In genomic region chr1:137838357-137838756, GRCm38 (mm10) we compare ENCODE assay signal across 24 mouse cellular contexts.
DNase-seq lines count a peak whose midpoint lies in the region; ATAC-seq lines count a peak whose summit lies in the region.
"Had no signal": no experiment of that assay in that cellular context is flagged by ENCODE, and none has a peak within 500 bp of the region (broad histone marks: within the 10 kb centered on the region; RNA-seq: fewer than 3 reads in every experiment).

No protein-coding gene starts in this region.

- H3K27me3 ChIP-seq in forebrain, embryonic 11.5 days (ENCODE audit: control insufficient read depth, insufficient read depth, low read length) = no peaks in the 10 kb centered on the region
- no peaks in the 10 kb centered on the region for H3K27me3 ChIP-seq in forebrain, embryonic 10.5 days (ENCODE audit: poor library complexity, severe bottlenecking)
- no peaks in the 10 kb centered on the region for H3K27me3 ChIP-seq in midbrain, embryonic 12.5 days
- H3K27me3 ChIP-seq in midbrain, embryonic 13.5 days = no peaks in the 10 kb centered on the region
- no peaks in the 10 kb centered on the region for H3K27me3 ChIP-seq in forebrain, embryonic 12.5 days
- no peaks in the 10 kb centered on the region for H3K27me3 ChIP-seq in neural tube, embryonic 13.5 days
- H3K27me3 ChIP-seq: embryonic facial prominence, embryonic 12.5 days; heart, embryonic 15.5 days; hindbrain, embryonic 13.5 days; limb, embryonic 15.5 days; lung, embryonic 15.5 days had no signal

- H3K4me1 ChIP-seq in forebrain, embryonic 11.5 days (replicated peaks; ENCODE audit: control insufficient read depth, insufficient read depth, low read length) = no peaks in the 10 kb centered on the region; the same call in 1 of the 2 replicates
- peaks cover 16% of the 10 kb centered on the region for H3K4me1 ChIP-seq in forebrain, embryonic 10.5 days
- peaks cover 7% of the 10 kb centered on the region; the same call in 1 of the 2 replicates for H3K4me1 ChIP-seq in midbrain, embryonic 12.5 days
- H3K4me1 ChIP-seq in midbrain, embryonic 13.5 days (replicated peaks) = peaks cover 9% of the 10 kb centered on the region; the same call in 1 of the 2 replicates
- peaks cover 12% of the 10 kb centered on the region for H3K4me1 ChIP-seq in forebrain, embryonic 12.5 days
- peaks cover 11% of the 10 kb centered on the region for H3K4me1 ChIP-seq in neural tube, embryonic 13.5 days (replicated peaks)
- H3K4me1 ChIP-seq: embryonic facial prominence, embryonic 12.5 days; lung, embryonic 15.5 days had no signal

- DNase-seq in forebrain, embryonic 11.5 days (ENCODE audit: low spot score) = no peak
- no peak for DNase-seq in forebrain, embryonic 10.5 days (ENCODE audit: extremely low spot score, low spot score)
- no peak for DNase-seq in right cerebral cortex, postnatal 25 days
- no peak for DNase-seq in urinary bladder, postnatal 14 days (ENCODE audit: low spot score)
- DNase-seq: cerebellum, adult 11-12 months; cerebellum, postnatal 10 days; gastrocnemius, adult 2 months; heart, postnatal 36 days; kidney, adult 8-10 months; kidney, postnatal 4 days; left cerebral cortex, postnatal 4 days; lung, postnatal 4 days had no signal

- no peak overlapping the region for H3K4me3 ChIP-seq in forebrain, embryonic 11.5 days (ENCODE audit: low read depth, low read length)
- no peak overlapping the region for H3K4me3 ChIP-seq in forebrain, embryonic 10.5 days
- no peak overlapping the region for H3K4me3 ChIP-seq in midbrain, embryonic 12.5 days
- H3K4me3 ChIP-seq in midbrain, embryonic 13.5 days (replicated peaks) = no peak overlapping the region
- no peak overlapping the region for H3K4me3 ChIP-seq in forebrain, embryonic 12.5 days (replicated peaks)
- no peak overlapping the region for H3K4me3 ChIP-seq in neural tube, embryonic 13.5 days
- H3K4me3 ChIP-seq: embryonic facial prominence, embryonic 12.5 days; gastrocnemius, adult 2 months; heart, embryonic 15.5 days; hindbrain, embryonic 13.5 days; left cerebral cortex, adult 2 months; limb, embryonic 15.5 days; lung, embryonic 15.5 days had no signal

- no peak overlapping the region for H3K9ac ChIP-seq in forebrain, embryonic 11.5 days (ENCODE audit: low read length)
- H3K9ac ChIP-seq in midbrain, embryonic 12.5 days (replicated peaks) = no peak overlapping the region
- no peak overlapping the region for H3K9ac ChIP-seq in midbrain, embryonic 13.5 days (replicated peaks)
- no peak overlapping the region for H3K9ac ChIP-seq in forebrain, embryonic 12.5 days
- no peak overlapping the region for H3K9ac ChIP-seq in neural tube, embryonic 13.5 days
- H3K9ac ChIP-seq: embryonic facial prominence, embryonic 12.5 days; heart, embryonic 15.5 days; hindbrain, embryonic 13.5 days; limb, embryonic 15.5 days; liver, embryonic 14.5 days; lung, embryonic 15.5 days had no signal

- 23% methylated on average over 8 of the region's 8 CpGs for WGBS in forebrain, embryonic 11.5 days
- 45% methylated on average over 8 of the region's 8 CpGs for WGBS in forebrain, embryonic 10.5 days
- 50% methylated on average over 8 of the region's 8 CpGs for WGBS in midbrain, embryonic 12.5 days
- 36% methylated on average over 8 of the region's 8 CpGs for WGBS in midbrain, embryonic 13.5 days
- 16% methylated on average over 8 of the region's 8 CpGs for WGBS in forebrain, embryonic 12.5 days
- WGBS in neural tube, embryonic 13.5 days = 19% methylated on average over 8 of the region's 8 CpGs

- H3K36me3 ChIP-seq in forebrain, embryonic 11.5 days (ENCODE audit: control insufficient read depth, insufficient read depth, low read length) = no peaks in the 10 kb centered on the region
- H3K36me3 ChIP-seq in forebrain, embryonic 10.5 days (replicated peaks) = no peaks in the 10 kb centered on the region
- H3K36me3 ChIP-seq in midbrain, embryonic 12.5 days = no peaks in the 10 kb centered on the region
- H3K36me3 ChIP-seq in midbrain, embryonic 13.5 days = no peaks in the 10 kb centered on the region
- H3K36me3 ChIP-seq in forebrain, embryonic 12.5 days (replicated peaks) = no peaks in the 10 kb centered on the region
- H3K36me3 ChIP-seq in neural tube, embryonic 13.5 days = no peaks in the 10 kb centered on the region
- H3K36me3 ChIP-seq: embryonic facial prominence, embryonic 12.5 days; heart, embryonic 15.5 days; hindbrain, embryonic 13.5 days; limb, embryonic 15.5 days; lung, embryonic 15.5 days had no signal

- ATAC-seq in forebrain, embryonic 11.5 days (replicated peaks; ENCODE audit: low FRiP score) = peak; percentile 76
- peak; percentile 38; the same call in 1 of the 2 replicates for ATAC-seq in midbrain, embryonic 12.5 days (ENCODE audit: low FRiP score, low read depth)
- no peak for ATAC-seq in midbrain, embryonic 13.5 days
- ATAC-seq in forebrain, embryonic 12.5 days (ENCODE audit: low FRiP score) = peak; percentile 80
- ATAC-seq in neural tube, embryonic 13.5 days (ENCODE audit: low read depth) = no peak
- ATAC-seq: inflammation-experienced regulatory T-cells, adult 6 months had no signal

- no peak overlapping the region for H3K4me2 ChIP-seq in forebrain, embryonic 11.5 days (ENCODE audit: low read depth, low read length, severe bottlenecking)
- no peak overlapping the region for H3K4me2 ChIP-seq in midbrain, embryonic 12.5 days (replicated peaks)
- H3K4me2 ChIP-seq in midbrain, embryonic 13.5 days (replicated peaks) = no peak overlapping the region
- H3K4me2 ChIP-seq in forebrain, embryonic 12.5 days = no peak overlapping the region
- H3K4me2 ChIP-seq in neural tube, embryonic 13.5 days = 0 out of 2 replicates have a peak overlapping the region, but pooled peaks have one; percentile 13
- H3K4me2 ChIP-seq: embryonic facial prominence, embryonic 12.5 days; heart, embryonic 15.5 days; hindbrain, embryonic 13.5 days; limb, embryonic 15.5 days; lung, embryonic 15.5 days had no signal

- no peak overlapping the region for H3K27ac ChIP-seq in forebrain, embryonic 11.5 days (ENCODE audit: low read depth, low read length)
- no peak overlapping the region for H3K27ac ChIP-seq in forebrain, embryonic 10.5 days
- no peak overlapping the region for H3K27ac ChIP-seq in midbrain, embryonic 12.5 days (replicated peaks)
- no peak overlapping the region for H3K27ac ChIP-seq in midbrain, embryonic 13.5 days
- no peak overlapping the region for H3K27ac ChIP-seq in forebrain, embryonic 12.5 days
- H3K27ac ChIP-seq in neural tube, embryonic 13.5 days (replicated peaks) = no peak overlapping the region
- H3K27ac ChIP-seq: gastrocnemius, adult 2 months; heart, embryonic 15.5 days; hindbrain, embryonic 13.5 days; left cerebral cortex, adult 2 months; limb, embryonic 15.5 days; liver, embryonic 14.5 days had no signal

- no peaks in the 10 kb centered on the region for H3K9me3 ChIP-seq in forebrain, embryonic 11.5 days (ENCODE audit: control insufficient read depth, low read length)
- H3K9me3 ChIP-seq in forebrain, embryonic 10.5 days = no peaks in the 10 kb centered on the region
- H3K9me3 ChIP-seq in midbrain, embryonic 12.5 days = no peaks in the 10 kb centered on the region
- no peaks in the 10 kb centered on the region for H3K9me3 ChIP-seq in midbrain, embryonic 13.5 days
- H3K9me3 ChIP-seq in forebrain, embryonic 12.5 days = no peaks in the 10 kb centered on the region
- H3K9me3 ChIP-seq in neural tube, embryonic 13.5 days = no peaks in the 10 kb centered on the region
- H3K9me3 ChIP-seq: embryonic facial prominence, embryonic 12.5 days; heart, embryonic 15.5 days; hindbrain, embryonic 13.5 days; limb, embryonic 15.5 days; lung, embryonic 15.5 days had no signal

Comparison
In these comparisons a context has a peak if more than half of its experiments do, and no peak if none do; other contexts are left out.
1. ATAC-seq: peak in forebrain, embryonic 11.5 days (single experiment), midbrain, embryonic 12.5 days (single experiment) and forebrain, embryonic 12.5 days (single experiment); none in midbrain, embryonic 13.5 days (single experiment) and neural tube, embryonic 13.5 days (single experiment).